Mouse (Mus musculus): ENCODE measurements around the gene Plekhh3.

Gene Plekhh3

GRCm38 (mm10) chr11:101170811-101171610 is at the start of gene Plekhh3:
TSS of gene Plekhh3 (minus strand) at chr11:101171351.
- peak; percentile 98 for DNase-seq

GRCm38 (mm10) chr11:101220853-101221252 is 49.7 kb upstream of the Plekhh3 start:
- no peak for DNase-seq

GRCm38 (mm10) chr11:101218436-101219055 is 47.4 kb upstream of the Plekhh3 start:
- peak; percentile 70 for DNase-seq

GRCm38 (mm10) chr11:101216936-101217335 is 45.8 kb upstream of the Plekhh3 start:
- DNase-seq, result peak; percentile 71

- peak; percentile 88 for DNase-seq
These were observed 40.8 kb upstream of the Plekhh3 start for GRCm38 (mm10) chr11:101211970-101212369.

- no peak for DNase-seq
These were observed 29.8 kb upstream of the Plekhh3 start for GRCm38 (mm10) chr11:101200986-101201385.

- no peak for DNase-seq
These were observed 28.4 kb upstream of the Plekhh3 start for GRCm38 (mm10) chr11:101199555-101199954.

- no peak for DNase-seq
These were observed 25.0 kb upstream of the Plekhh3 start for GRCm38 (mm10) chr11:101196175-101196574.

GRCm38 (mm10) chr11:101195571-101195970 is 24.4 kb upstream of the Plekhh3 start:
- DNase-seq, result no peak

GRCm38 (mm10) chr11:101195101-101195500 is 23.9 kb upstream of the Plekhh3 start:
- DNase-seq, result no peak

GRCm38 (mm10) chr11:101194643-101195042 is 23.5 kb upstream of the Plekhh3 start:
- DNase-seq, result no peak

GRCm38 (mm10) chr11:101194137-101194536 is 23.0 kb upstream of the Plekhh3 start:
- DNase-seq, result no peak

- no peak for DNase-seq
These were observed 21.9 kb upstream of the Plekhh3 start for GRCm38 (mm10) chr11:101193076-101193475.

GRCm38 (mm10) chr11:101192646-101193045 is 21.5 kb upstream of the Plekhh3 start:
- DNase-seq, result no peak

GRCm38 (mm10) chr11:101191919-101192470 is 20.8 kb upstream of the Plekhh3 start:
- DNase-seq, result no peak

- no peak for DNase-seq
These were observed 20.1 kb upstream of the Plekhh3 start for GRCm38 (mm10) chr11:101190913-101191907.

- no peak for DNase-seq
These were observed 19.2 kb upstream of the Plekhh3 start for GRCm38 (mm10) chr11:101190181-101190912.

GRCm38 (mm10) chr11:101189495-101190180 is 18.5 kb upstream of the Plekhh3 start:
- peak; percentile 44 for DNase-seq

- no peak for DNase-seq
These were observed 17.1 kb upstream of the Plekhh3 start for GRCm38 (mm10) chr11:101188166-101188805.

GRCm38 (mm10) chr11:101187541-101187940 is 16.4 kb upstream of the Plekhh3 start:
- DNase-seq, result no peak

Measured in kidney, adult 9 months (tissue).